Mouse (Mus musculus) R1 (cell line): ENCODE measurements around the gene Zfp277.

Experiments used
- DNase-seq: peaks from one replicate; pipeline ENCODE4 v3.0.0-alpha.2; 2018; ENCODE audit warnings: low read depth, low spot score

Gene Zfp277

GRCm38 (mm10) chr12:40445648-40446449 lies at the start of gene Zfp277, which contains the start of gene Dock4:
Gene Zfp277 (minus strand): TSS chr12:40445902.
Gene Dock4 (plus strand): TSS chr12:40445952.
- DNase-seq: peak; percentile 99

DNA sequence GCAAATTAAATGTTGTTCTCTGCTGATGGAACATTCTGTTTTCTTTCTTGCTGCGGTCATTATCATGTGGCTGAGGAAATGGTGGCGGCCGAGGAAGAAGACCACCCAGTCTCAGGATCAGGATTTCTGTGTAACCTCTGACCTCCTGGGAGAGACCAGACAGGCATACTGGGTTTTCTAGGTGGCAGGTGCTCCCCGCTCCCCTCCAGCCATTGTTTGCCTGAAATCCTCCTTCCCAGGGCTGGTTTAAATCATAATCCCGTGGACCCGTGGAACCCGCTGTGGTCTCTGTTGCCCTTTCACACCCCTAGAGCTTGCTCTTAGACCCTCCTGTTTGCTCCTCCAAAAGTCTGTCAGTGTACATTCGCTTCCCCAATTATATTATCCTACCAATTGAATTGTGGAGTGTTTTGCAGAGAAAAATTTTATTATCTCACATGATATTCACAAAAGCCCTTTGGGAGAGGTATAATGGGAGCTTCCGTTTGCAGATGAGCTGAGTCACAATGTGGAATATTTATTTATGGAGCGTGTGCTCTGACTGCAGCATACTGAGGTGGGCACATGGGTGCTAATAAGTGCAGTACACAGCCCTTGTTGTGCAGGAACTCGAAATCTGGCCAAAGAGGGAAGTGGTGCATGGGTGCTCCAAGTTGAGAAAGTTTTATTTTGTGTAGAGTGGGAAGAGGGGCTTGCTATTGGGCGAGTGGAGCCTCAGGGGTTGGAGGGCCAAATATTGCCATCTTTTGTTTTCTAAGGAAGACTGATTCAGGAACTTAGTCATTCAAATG lies 40.5 kb upstream of the Zfp277 start:
- no peak for DNase-seq

GRCm38 (mm10) chr12:40485210-40485609 lies 39.5 kb upstream of the Zfp277 start:
- DNase-seq: no peak

DNA sequence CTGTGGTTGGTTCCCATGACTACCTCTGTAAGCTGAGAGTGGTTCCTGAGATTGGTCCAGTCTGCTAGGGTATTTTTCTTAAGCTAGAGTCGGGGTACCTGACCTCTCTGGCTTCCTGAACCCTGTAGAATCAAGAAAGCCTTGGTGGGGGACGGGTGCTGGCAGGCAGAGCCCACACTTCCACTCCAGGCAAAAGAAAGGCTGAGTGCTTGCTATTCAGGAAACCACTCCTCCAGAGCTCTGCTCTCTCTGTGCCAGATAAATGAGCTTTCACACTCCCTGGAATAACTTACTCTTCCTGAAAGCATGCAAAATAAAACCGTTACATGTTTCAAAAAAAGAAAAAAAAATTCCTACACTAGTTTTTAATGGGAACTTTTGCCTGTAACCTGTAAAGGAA lies 38.5 kb upstream of the Zfp277 start:
- no peak for DNase-seq

DNA sequence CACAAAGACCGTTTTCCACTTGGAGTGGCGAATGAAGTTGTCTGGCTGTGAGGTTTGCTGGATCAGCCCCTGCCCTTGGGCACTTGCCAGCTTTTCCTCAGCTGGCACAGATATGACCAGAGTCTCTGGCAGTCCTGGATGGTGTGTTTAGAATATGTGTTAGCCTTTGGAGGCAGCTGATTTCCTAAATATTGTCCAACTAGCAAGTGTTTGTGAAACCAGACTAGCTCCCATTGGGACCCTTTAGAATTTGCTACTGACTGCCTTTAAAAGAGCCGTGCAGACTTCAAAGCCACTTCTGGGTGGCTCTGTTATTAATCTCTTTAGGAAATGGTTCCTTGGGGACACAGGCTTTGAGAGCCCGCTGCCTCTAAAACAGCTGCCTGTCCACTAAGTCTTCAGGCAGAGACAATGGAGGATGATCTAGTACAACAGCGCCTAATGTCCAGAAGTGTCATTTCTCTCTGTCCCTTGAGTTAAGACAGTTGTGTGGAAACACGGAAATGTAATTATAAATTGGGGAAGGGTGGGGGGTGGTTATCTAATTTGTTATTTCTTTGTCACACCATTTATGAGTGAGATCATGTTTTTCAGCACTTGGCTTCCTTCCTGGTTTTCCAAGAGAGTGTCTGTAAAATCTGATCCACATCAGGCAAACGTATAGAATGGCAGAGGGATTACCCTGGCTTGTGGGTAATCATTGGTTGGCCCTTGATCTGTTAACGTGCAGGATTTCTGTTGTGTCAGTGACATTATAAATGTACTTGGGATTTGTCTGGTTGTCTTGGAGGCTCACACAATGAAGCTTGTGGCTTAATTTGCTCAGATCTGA lies 32.1 kb upstream of the Zfp277 start:
- DNase-seq: no peak

DNA sequence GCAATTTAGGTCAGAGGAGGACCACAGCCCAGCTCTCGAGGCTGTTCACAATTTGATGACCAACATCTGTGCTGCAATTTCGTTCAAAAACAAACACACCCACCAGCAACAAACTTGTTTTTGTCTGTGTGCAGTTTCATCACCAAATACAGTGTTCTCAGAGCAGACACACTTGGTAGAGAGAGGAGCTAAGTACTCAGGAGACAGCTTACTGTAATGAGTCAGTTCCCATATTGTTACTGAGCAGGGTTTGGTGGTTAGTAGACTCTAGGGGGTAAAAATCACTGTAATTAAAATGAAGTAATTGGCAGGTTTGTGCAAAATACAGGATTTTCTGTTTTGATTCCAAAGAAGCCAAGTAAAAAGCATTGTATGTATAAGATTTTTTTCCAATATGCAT lies 28.0 kb upstream of the Zfp277 start:
- DNase-seq: no peak

DNA sequence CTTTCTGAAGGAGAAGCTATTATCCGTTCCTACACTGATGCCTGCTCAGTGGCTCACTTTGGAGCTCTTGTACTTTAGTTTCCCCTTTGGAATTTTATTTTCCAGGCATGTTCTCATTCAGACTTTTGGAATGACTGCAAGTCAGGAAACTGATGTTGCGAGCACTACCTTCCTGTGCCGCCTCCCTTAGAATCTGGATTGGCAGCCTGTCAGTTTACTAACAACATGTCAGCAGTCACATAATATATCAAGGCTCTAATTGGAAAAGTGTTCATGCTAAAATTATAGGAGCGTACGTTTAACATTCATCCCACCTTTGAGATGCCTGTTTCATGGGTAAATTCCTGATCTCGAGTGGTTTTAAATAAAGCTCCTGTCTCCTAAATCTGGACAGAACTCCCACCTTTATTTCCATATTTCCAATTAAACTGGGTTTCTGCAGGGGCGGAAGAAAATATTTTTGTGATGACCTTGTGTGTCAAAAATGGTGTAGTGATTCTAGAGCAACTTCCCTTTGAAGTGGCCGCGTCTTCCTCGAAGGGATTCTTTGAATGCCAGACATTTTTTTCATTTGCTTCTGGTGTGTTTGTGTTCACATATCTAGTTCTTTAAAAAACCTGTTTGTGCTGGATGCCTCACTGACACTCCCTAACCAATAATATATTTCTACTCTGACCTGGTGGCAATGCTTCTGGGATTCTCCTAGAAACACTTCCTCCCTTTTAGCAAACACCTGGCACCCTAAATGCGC lies 26.1 kb upstream of the Zfp277 start:
- peak; percentile 62 for DNase-seq

GRCm38 (mm10) chr12:40469009-40469408 lies 23.3 kb upstream of the Zfp277 start:
- DNase-seq: no peak

GRCm38 (mm10) chr12:40468235-40468634 lies 22.5 kb upstream of the Zfp277 start:
- DNase-seq: no peak

DNA sequence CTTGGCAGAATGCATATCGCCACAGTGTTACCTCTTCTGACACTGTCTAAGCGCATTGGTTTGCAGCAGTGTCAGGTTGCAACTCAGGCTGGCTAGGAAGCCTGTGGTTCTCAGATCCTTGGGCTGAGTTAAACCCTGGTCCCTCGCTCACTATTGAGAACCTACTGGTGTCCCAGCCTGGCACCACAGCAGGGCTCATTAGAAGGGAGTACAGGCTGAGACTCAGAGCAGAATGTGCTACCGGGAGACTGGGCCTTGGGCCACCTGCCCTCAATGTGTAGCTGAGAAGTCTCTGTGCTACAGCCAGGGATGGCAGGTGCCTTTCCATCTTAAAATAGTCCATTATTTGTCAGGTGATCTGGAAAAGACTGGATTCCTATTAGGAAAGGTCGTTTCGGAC lies 18.6 kb upstream of the Zfp277 start:
- no peak for DNase-seq

DNA sequence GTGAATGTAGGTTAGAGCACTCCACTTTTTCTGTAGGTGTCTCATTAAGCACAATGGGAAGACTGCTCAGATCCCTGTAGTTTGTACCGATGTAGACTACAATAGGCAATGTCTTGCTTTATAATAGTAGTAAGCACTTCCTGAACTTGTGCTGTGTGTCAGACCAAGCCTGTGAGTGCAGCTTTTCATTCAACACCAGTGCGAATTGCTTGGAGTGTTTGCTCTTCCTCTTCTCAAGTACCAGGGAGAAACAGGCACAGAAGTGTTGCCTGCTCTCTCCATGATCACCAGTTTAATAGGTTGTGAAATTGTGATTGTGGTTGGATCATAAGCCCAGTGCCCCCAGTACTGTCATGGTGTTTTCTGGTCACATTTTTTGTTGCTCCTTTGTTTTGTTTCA lies 18.1 kb upstream of the Zfp277 start:
- no peak for DNase-seq

DNA sequence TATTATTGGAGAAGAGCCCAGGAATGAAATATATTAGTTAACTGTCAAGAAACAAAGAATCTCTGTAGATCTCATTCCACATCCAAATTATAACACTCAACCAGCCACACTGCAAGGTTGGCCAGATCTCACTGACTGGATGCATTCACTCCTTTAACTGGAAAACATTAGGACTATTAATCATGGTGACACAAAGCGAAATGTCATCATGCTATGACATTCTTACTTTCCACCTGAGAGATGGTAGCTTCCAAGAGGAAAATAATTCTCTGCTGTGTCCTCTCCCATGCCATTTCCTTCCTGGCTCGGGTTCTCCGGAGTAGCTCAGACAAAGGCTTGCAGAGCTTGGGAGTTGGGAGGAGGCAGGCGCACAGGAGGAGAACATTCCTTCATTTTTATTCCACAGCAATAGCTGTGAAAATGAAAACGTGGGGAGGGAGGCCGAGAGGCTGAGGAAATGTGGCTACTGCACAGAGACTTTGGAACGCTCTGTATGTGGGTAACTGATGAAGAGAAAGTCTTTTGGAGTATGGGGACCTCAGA lies 17.1 kb upstream of the Zfp277 start:
- peak; percentile 17 for DNase-seq

GRCm38 (mm10) chr12:40459673-40460265 lies 14.1 kb upstream of the Zfp277 start:
- peak; percentile 39 for DNase-seq

DNA sequence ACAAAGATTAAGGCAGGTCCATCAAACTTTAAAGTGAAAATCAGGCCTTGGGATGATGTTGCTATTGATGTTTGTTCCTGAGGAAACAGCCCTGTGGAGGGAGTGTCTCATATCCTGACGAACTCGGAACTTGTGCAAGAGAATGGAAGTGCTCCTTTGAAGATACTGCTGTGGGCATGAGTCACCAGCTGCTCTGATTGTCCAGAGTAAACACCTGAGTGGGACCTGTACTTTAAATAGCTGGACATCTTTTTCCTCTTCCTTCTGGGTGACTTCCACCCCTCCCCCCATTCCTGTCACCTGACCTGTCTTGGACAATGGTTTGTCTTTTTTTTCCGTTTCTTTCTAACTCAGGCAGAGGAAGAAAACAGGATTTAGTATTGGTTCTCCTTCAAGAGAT lies 13.3 kb upstream of the Zfp277 start:
- DNase-seq: no peak

GRCm38 (mm10) chr12:40456517-40456916 lies 10.8 kb upstream of the Zfp277 start:
- DNase-seq: no peak

DNA sequence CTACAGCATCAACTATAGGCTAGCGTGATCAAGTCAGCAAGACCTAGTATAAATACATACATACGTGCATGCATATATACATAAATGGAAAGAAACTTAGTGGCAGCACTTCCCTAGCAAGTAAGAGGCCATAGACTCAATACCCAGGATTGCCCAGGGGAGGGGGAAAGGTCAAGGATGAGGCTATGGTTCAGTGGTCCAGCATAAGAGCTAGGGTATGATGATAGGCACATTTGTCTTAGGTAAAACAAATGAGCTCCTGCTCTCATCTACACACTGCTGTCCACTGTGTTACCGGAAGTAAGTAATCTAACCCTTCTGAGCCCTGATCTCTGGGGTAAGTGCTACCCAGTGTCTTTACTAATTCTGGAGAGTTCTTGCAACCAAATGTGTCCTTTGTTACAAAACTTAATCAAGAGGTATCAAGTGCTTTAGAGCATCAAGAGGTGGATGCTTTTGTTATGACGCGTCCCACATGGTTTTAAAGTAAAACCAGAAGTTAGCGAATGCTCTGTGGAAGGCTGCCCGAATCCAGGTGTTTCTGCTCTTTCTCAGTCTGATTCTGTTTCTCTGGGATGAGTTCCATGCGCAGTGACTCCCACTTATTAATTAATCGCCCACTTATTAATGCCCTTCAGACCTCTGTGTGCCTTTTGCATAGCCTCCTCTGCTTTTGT lies 3.6 kb upstream of the Zfp277 start:
- DNase-seq: no peak

DNA sequence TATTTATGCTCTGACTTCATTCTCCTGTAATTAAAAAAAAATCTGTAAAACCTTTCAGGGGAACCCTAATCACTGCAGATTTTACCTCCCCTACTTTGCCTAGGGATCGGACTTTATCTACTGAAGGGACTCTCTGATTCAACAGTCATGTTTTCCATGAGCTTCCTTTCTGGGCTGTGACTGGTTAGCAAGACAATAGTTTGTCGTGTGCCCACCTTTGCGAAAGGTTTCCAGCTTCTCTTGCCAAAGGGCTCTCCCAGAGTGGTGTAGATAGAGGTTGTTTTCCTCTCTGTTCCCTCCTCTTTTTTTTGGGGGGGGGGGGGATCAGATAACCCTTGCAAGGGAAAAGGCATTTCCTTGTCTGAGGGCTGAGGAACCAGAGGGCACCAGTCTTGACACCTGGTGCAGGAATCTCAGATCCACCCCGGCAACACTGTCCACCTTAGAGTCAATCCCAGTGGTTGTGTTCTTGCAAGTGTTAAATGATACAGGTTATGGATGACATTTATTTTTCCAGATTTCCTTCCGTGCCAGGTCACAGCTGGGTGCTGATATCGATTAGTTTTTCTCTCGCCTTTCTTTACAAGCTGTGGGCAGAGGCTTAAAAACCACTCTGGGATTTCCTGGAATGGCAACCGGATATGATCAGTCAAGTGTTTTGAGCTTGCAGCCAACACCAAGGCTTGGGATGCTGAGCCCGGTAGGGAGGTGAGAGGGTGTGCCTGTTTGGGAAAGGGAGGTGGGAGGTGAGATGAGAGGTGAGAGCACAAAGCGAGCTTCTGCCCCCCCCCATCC lies 2.1 kb upstream of the Zfp277 start:
- peak; percentile 27 for DNase-seq

DNA sequence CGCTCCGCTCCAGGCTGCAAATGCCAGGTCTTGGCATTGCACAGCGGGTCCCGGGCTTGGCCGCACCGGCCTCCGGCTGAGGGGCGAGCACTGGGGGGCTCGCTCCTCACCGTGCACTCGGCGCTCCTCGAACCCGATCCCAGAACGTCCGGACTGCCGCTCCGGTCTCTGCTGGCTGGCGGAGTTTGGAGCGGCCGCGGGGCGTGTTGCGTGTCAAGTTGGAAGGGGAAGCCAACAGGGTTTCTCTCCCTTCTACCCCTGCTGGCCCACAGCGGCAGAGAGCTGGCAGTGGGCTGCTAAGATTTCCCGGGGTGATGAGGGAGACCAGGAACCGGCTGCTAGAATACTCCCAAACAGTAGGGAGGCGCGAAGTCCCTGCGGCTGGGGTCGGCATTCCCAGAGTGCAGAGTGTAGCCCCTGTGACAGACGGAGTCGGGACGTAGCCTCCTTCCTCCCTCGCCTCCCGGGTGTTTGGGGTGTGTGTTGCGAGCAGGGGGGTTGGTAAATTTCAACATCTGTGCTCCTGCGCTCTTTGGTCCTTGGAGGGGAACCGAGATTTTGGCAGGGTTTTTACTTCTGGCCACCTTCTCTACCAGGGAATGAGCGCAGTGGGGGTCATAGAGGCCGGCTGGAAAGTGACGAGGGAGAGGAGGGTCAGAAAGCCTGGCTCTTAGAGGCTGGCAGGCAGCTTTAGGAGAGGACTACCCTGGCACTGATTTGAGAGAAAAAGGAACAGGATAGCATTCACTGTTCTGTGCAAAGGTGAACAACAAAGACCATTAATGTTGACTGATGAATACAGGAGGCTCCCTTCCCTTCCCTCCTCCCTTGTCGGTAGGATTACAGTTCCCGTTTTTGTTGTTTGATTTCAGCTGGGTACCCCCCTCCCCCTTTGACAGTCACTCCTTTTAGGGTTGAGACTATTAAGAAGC lies 1.0 kb upstream of the Zfp277 start:
- DNase-seq: peak; percentile 59
